Mouse (Mus musculus): Measurements from ENCODE around the gene Pdcd6. TPM values are rescaled to one million over a fixed set of nuclear protein-coding genes. Genes with fewer than 3 reads are reported as not detected.

The Pdcd6 gene
- total RNA-seq, 2 experiments from 2014 or later: 40.1 to 40.8 TPM

DNA sequence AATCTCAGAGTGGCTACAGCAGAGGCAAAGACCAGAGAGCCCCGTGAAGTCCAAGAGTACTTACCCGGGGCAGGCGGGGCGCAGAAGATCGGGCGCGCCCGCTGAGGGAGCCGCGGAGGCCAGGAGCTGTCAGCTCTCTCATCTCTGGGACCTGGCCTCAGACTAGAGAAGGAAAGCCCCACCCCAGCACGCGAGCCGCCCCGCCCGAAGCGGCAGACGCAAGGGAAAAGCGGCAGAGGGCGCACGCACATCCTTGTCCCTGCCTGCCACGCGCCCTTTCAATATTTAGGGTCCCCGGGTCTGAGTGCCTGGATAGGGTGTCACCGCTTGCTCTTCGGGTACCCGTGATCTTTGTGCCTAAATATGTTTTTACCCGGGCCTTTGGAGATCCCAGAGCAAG, 25.2 kb downstream of the Pdcd6 start, which contains the start of gene Ahrr:
Ahrr (minus strand) TSS at position 165 of the 400 bp plus-strand sequence.
- peak; percentile 7 for DNase-seq (ENCODE audit: low spot score)
- intact Hi-C loops (cut with DNase I): loop anchor here (10.0 kb wide), 1 partner anchor 567 kb away; no protein-coding TSS in a partner anchor

DNA sequence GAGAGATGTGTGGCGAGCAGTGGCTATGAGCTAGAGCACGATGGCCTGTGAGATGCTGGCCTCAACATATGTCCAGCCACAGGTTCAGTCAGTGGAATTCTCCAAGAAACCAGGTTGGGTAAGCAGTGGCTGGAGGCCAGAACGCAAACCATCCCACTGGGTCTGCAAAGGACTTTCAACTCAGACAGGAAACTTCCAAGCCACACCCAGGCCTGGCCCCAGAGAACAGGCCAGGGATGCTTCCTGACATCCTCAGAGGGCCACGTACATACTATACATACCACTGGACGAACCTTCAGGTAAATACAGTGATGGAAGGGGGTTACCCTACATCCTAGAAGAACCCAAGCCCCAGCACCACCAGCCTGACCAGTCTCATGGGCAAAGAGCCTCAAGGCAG, 27.7 kb downstream of the Pdcd6 start:
- intact Hi-C loops (cut with DNase I): loop anchor here (10.0 kb wide), 1 partner anchor 565 kb away; no protein-coding TSS in a partner anchor
- no peak for DNase-seq (ENCODE audit: low spot score)

DNA sequence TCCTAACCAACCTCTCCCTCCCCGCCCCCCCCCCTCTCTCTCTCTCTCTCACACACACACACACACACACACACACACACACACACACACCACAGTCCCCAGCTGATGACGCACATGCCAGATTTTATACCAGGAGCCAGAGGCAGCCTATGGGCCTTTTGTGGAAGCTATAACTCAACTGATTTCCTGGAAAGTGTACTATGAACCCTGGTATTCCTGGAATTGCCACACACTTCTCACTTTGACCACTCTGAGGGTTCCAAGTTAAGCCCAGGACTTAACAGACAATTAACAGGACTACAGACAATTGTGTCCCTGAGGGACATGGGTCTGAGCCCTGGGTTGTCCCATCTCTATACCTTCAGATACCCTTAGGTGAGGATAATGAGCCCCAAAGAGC, 35.1 kb downstream of the Pdcd6 start:
- intact Hi-C loops (cut with DNase I): no loop called here
- DNase-seq (ENCODE audit: low spot score): no peak

DNA sequence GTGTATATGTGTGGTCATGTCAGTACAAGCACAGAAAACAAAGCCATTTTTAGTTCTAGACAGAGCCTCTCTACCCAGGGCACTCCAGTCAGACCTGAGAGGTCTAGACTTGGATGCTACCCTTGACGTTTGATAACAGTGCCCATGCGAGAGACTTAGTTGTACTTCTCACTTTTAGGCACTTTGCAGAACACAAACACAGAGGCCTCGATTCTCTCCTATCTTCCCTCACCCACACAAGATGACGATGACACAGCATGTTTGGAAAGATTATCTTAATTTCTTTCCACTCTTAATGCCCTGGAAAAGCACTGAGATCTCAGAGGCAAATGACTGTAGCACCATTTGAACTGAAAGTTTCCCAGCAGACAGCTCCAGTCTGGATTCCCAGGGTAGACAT, 41.7 kb downstream of the Pdcd6 start:
- intact Hi-C loops (cut with DNase I): no loop called here
- no peak for DNase-seq (ENCODE audit: low spot score)

DNA sequence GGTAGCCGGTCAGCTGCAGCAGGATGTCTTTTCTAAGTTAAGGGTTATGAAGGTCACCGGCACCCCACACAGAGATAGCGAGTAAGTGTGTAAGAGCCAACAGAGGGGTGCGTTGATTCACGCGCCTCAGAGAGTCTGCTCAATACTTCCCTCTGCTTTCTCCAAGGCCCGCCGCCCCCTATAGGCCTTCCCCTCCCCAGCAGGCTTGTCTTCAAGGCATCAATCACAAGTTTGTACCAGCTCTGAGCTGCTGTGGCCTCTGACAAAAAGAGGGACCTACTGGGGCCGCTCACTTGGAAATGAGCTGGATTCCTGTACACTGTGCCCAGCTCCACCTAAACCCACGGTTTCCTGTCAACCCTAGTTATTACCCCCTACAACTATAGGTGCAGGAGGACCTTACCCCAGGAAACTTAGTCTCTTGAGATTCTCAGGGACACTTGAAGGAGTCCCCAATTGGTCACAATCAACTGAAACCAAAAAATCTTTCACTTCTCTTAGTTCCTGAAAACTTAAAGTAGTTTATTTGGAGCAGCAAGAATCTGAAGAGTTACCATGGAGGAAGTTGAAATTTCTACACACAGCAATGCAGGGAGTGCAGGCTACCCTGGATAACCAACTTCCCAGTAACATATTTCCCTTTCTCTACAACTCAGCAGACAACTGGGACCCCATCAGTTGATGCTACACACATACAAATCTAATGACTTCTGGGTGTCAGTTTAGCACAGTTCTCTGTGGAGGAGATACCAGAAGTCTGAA, 57.0 kb downstream of the Pdcd6 start:
- DNase-seq (ENCODE audit: low spot score): no peak
- intact Hi-C loops (cut with DNase I): loop anchor here (5.0 kb wide), 1 partner anchor 53 kb away; the partner anchor contains the start of gene Exoc3

DNA sequence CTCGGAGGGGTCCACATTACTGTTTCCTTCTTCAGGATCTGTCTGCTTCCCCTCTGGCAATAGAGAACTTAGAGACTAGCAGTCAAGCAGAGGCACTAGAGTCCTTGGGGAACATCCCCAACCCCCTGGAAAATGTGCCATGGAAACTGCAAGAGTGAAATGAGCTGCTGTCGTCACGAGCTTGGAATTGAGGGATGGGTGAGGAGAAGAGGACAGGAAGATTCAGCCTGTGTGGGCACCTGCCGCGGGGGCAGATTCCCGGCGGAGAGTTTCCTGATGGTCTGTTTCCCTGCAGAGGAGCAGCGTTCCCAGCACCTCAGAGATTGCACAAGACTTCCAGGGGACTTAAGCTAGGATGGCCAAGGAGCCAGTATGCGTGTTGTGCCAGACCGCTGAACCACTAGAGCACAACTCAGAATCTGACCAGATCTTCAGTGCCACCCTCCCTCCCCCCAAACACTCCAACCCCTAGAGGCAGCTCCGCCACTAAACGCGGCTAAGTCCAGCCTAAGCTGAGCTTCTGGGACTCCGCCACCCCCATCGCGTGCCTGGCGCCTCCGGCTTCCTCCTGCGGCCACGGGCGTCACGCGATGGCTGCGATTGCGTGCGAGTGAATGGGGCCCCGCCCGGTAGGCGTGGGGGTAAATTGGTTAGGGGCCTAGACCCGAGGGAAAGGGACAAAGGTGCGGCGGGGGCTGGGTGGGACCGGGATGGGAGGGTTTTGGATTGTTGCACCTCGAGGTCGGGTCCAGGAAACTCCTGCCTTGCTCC, 57.7 kb downstream of the Pdcd6 start:
- peak; percentile 43 for DNase-seq (ENCODE audit: low spot score)
- intact Hi-C loops (cut with DNase I): loop anchor here (5.0 kb wide), 1 partner anchor 52 kb away; the partner anchor contains the start of gene Exoc3

Other genes with a start within 250 kb of the Pdcd6 start
- under 1 TPM; 0.34 to 0.70 TPM for gene Slc9a3, start 196.1 kb downstream of the Pdcd6 start, total RNA-seq (2021)
- gene Exoc3, start 108.8 kb downstream of the Pdcd6 start, total RNA-seq (2021): 10 to 100 TPM; 50.7 to 50.8 TPM
- gene Ahrr, start 25.2 kb downstream of the Pdcd6 start, total RNA-seq (2021): under 1 TPM; 0.50 to 0.83 TPM
- 1,000 to 10,000 TPM; 1,489 to 1,582 TPM for gene Sdha, start 32.7 kb upstream of the Pdcd6 start, total RNA-seq (2021)
- 10 to 100 TPM; 42.2 to 48.6 TPM for gene Ccdc127, start 32.7 kb upstream of the Pdcd6 start, total RNA-seq (2021)
- gene Lrrc14b, start 46.4 kb upstream of the Pdcd6 start, total RNA-seq (2021): 10 to 100 TPM; 73.0 to 78.4 TPM
- gene Zfp72, start 73.3 kb upstream of the Pdcd6 start, total RNA-seq (2021): 1 to 10 TPM; 2.7 to 4.0 TPM
- gene Ftl1-ps1, start 82.1 kb upstream of the Pdcd6 start, total RNA-seq (2021): 100 to 1,000 TPM; 243 to 246 TPM
- 1 to 10 TPM; 5.9 to 6.7 TPM for gene Zfp825, start 176.4 kb upstream of the Pdcd6 start, total RNA-seq (2021)